Mouse (Mus musculus): ENCODE data around the gene Chrd.

Chrd gene

GRCm38 (mm10) chr16:20725321-20725720, 7.6 kb upstream of the Chrd start:
- in situ Hi-C loops (cut with MboI; ENCODE audit: low pct_unique_long_range_greater_than_20kb in 1 of 2, low sequenced_read_pairs in 2 of 2, unreplicated experiment in 1 of 2) = no loop called here

GRCm38 (mm10) chr16:20725750-20726149, 7.2 kb upstream of the Chrd start:
- in situ Hi-C loops (cut with MboI; ENCODE audit: low pct_unique_long_range_greater_than_20kb in 1 of 2, low sequenced_read_pairs in 2 of 2, unreplicated experiment in 1 of 2) = no loop called here

- in situ Hi-C loops (cut with MboI; ENCODE audit: low pct_unique_long_range_greater_than_20kb in 1 of 2, low sequenced_read_pairs in 2 of 2, unreplicated experiment in 1 of 2) = no loop called here
These were observed 6.5 kb upstream of the Chrd start for GRCm38 (mm10) chr16:20726384-20726783.

GRCm38 (mm10) chr16:20730293-20730711, 2.6 kb upstream of the Chrd start:
- in situ Hi-C loops (cut with MboI; ENCODE audit: low pct_unique_long_range_greater_than_20kb in 1 of 2, low sequenced_read_pairs in 2 of 2, unreplicated experiment in 1 of 2) = no loop called here

- in situ Hi-C loops (cut with MboI; ENCODE audit: low pct_unique_long_range_greater_than_20kb in 1 of 2, low sequenced_read_pairs in 2 of 2, unreplicated experiment in 1 of 2) = no loop called here
These were observed 1.2 kb upstream of the Chrd start for GRCm38 (mm10) chr16:20731688-20732087.

GRCm38 (mm10) chr16:20732251-20732924, 539 bp upstream of the Chrd start:
- in situ Hi-C loops (cut with MboI; ENCODE audit: low pct_unique_long_range_greater_than_20kb in 1 of 2, low sequenced_read_pairs in 2 of 2, unreplicated experiment in 1 of 2) = no loop called here

GRCm38 (mm10) chr16:20733731-20734730, 1.1 kb downstream of the Chrd start, which contains the start of gene Thpo:
Thpo (minus strand) TSS chr16:20734511.
- in situ Hi-C loops (cut with MboI; ENCODE audit: low pct_unique_long_range_greater_than_20kb in 1 of 2, low sequenced_read_pairs in 2 of 2, unreplicated experiment in 1 of 2) = no loop called here

- in situ Hi-C loops (cut with MboI; ENCODE audit: low pct_unique_long_range_greater_than_20kb in 1 of 2, low sequenced_read_pairs in 2 of 2, unreplicated experiment in 1 of 2) = no loop called here
These were observed 2.7 kb downstream of the Chrd start for GRCm38 (mm10) chr16:20735651-20736050.

GRCm38 (mm10) chr16:20736168-20736567, 3.2 kb downstream of the Chrd start:
- in situ Hi-C loops (cut with MboI; ENCODE audit: low pct_unique_long_range_greater_than_20kb in 1 of 2, low sequenced_read_pairs in 2 of 2, unreplicated experiment in 1 of 2) = no loop called here

- in situ Hi-C loops (cut with MboI; ENCODE audit: low pct_unique_long_range_greater_than_20kb in 1 of 2, low sequenced_read_pairs in 2 of 2, unreplicated experiment in 1 of 2) = no loop called here
These were observed 3.9 kb downstream of the Chrd start for GRCm38 (mm10) chr16:20736823-20737222.

- in situ Hi-C loops (cut with MboI; ENCODE audit: low pct_unique_long_range_greater_than_20kb in 1 of 2, low sequenced_read_pairs in 2 of 2, unreplicated experiment in 1 of 2) = no loop called here
These were observed 6.9 kb downstream of the Chrd start for GRCm38 (mm10) chr16:20739845-20740244.

GRCm38 (mm10) chr16:20746641-20747040, 13.7 kb downstream of the Chrd start:
- in situ Hi-C loops (cut with MboI; ENCODE audit: low pct_unique_long_range_greater_than_20kb in 1 of 2, low sequenced_read_pairs in 2 of 2, unreplicated experiment in 1 of 2) = no loop called here

- in situ Hi-C loops (cut with MboI; ENCODE audit: low pct_unique_long_range_greater_than_20kb in 1 of 2, low sequenced_read_pairs in 2 of 2, unreplicated experiment in 1 of 2) = loop anchor here in 1 of 2 experiments (25.0 kb wide), 1 partner anchor 437 kb away; no protein-coding TSS in a partner anchor
These were observed 17.6 kb downstream of the Chrd start for GRCm38 (mm10) chr16:20750518-20750917.

- in situ Hi-C loops (cut with MboI; ENCODE audit: low pct_unique_long_range_greater_than_20kb in 1 of 2, low sequenced_read_pairs in 2 of 2, unreplicated experiment in 1 of 2) = loop anchor here in 1 of 2 experiments (25.0 kb wide), 1 partner anchor 431 kb away; no protein-coding TSS in a partner anchor
These were observed 23.1 kb downstream of the Chrd start for GRCm38 (mm10) chr16:20756052-20756451.

- in situ Hi-C loops (cut with MboI; ENCODE audit: low pct_unique_long_range_greater_than_20kb in 1 of 2, low sequenced_read_pairs in 2 of 2, unreplicated experiment in 1 of 2) = loop anchor here in 1 of 2 experiments (25.0 kb wide), 1 partner anchor 430 kb away; no protein-coding TSS in a partner anchor
These were observed 24.5 kb downstream of the Chrd start for GRCm38 (mm10) chr16:20757385-20757784.

GRCm38 (mm10) chr16:20761681-20762080, 28.8 kb downstream of the Chrd start:
- in situ Hi-C loops (cut with MboI; ENCODE audit: low pct_unique_long_range_greater_than_20kb in 1 of 2, low sequenced_read_pairs in 2 of 2, unreplicated experiment in 1 of 2) = loop anchor here (5.0 to 25.0 kb wide), 3 partner anchors 39 to 433 kb away; no protein-coding TSS in a partner anchor

- in situ Hi-C loops (cut with MboI; ENCODE audit: low pct_unique_long_range_greater_than_20kb in 1 of 2, low sequenced_read_pairs in 2 of 2, unreplicated experiment in 1 of 2) = loop anchor here (10.0 to 25.0 kb wide), 2 partner anchors 422 to 430 kb away; no protein-coding TSS in a partner anchor
These were observed 32.3 kb downstream of the Chrd start for GRCm38 (mm10) chr16:20765244-20765643.

GRCm38 (mm10) chr16:20775021-20775420, 42.1 kb downstream of the Chrd start:
- in situ Hi-C loops (cut with MboI; ENCODE audit: low pct_unique_long_range_greater_than_20kb in 1 of 2, low sequenced_read_pairs in 2 of 2, unreplicated experiment in 1 of 2) = loop anchor here (10.0 to 25.0 kb wide), 2 partner anchors 120 to 637 kb away; partner anchors contain the start of gene Vps8 (in 1 of the 2)

GRCm38 (mm10) chr16:20779846-20780245, 46.9 kb downstream of the Chrd start:
- in situ Hi-C loops (cut with MboI; ENCODE audit: low pct_unique_long_range_greater_than_20kb in 1 of 2, low sequenced_read_pairs in 2 of 2, unreplicated experiment in 1 of 2) = loop anchor here (10.0 to 25.0 kb wide), 2 partner anchors 115 to 632 kb away; partner anchors contain the start of gene Vps8 (in 1 of the 2)

Data from mouse embryonic stem cell (cell line).